Mouse (Mus musculus): ENCODE data around the gene Ick.

GRCm38 (mm10) chr9:78070496-78070895 lies 38.5 kb upstream of the Ick start:
- no peak for TF ChIP-seq CTCF (conservative IDR thresholded peaks at IDR 0.05; ENCODE audit: insufficient read depth, insufficient read length, low read depth, low read length)
- TF ChIP-seq POLR2A (IDR thresholded peaks at IDR 0.05; ENCODE audit: low read depth, low read length): no peak

All from kidney, adult 2 months (tissue).